Mouse (Mus musculus) CH12.LX (cell line): ENCODE results near the gene Tbata.

Experiments
- CHD2 ChIP-seq: IDR thresholded peaks from 2 replicates; pipeline ENCODE4 v1.6.1; 2011; ENCODE audit warnings: low read length, improper control_type of control experiment
- CTCF ChIP-seq, 2 experiments: IDR thresholded peaks in 1 of 2; conservative IDR thresholded peaks in 1 of 2; 2 replicates each; pipeline ENCODE4 v1.5.1; 2011 to 2012; ENCODE audit warnings: low read depth in 2 of 2, low read length in 2 of 2, improper control_type of control experiment in 1 of 2, inconsistent platforms in 1 of 2, mild to moderate bottlenecking in 1 of 2, moderate library complexity in 1 of 2
- E2F4 ChIP-seq: IDR thresholded peaks from 2 replicates; pipeline ENCODE4 v1.6.1; 2011; ENCODE audit warnings: low read depth, low read length, improper control_type of control experiment; ENCODE audit not compliant: insufficient replicate concordance
- EP300 ChIP-seq: IDR thresholded peaks from 2 replicates; pipeline ENCODE4 v1.6.1; 2011; ENCODE audit warnings: low read length, improper control_type of control experiment
- JUN ChIP-seq: IDR thresholded peaks from 2 replicates; pipeline ENCODE4 v1.6.1; 2011; ENCODE audit warnings: low read depth, mild to moderate bottlenecking, low read length, improper control_type of control experiment, moderate library complexity; ENCODE audit not compliant: insufficient read depth
- JUND ChIP-seq: conservative IDR thresholded peaks from 2 replicates; pipeline ENCODE4 v1.6.1; 2011; ENCODE audit warnings: low read depth, low read length, improper control_type of control experiment
- NELFE ChIP-seq: IDR thresholded peaks from 2 replicates; pipeline ENCODE4 v1.6.1; 2011; ENCODE audit warnings: low read depth, low read length, improper control_type of control experiment
- POLR2A ChIP-seq: IDR thresholded peaks from 2 replicates; pipeline ENCODE4 v1.6.1; 2011; ENCODE audit warnings: low read depth, mild to moderate bottlenecking, improper control_type of control experiment, low read length
- POLR2AphosphoS2 ChIP-seq: IDR thresholded peaks from 2 replicates; pipeline ENCODE4 v1.6.1; 2011; ENCODE audit warnings: low read depth, low read length, improper control_type of control experiment
- RAD21 ChIP-seq: IDR thresholded peaks from 2 replicates; pipeline ENCODE4 v1.6.1; 2011; ENCODE audit warnings: low read depth, mild to moderate bottlenecking, low read length, improper control_type of control experiment, moderate library complexity

GRCm38 (mm10) chr10:61236683-61237390 is 65.1 kb downstream of the Tbata start:
- TF ChIP-seq POLR2A: no peak
- TF ChIP-seq CTCF (conservative IDR thresholded peaks at IDR 0.05 in 1 of 2, IDR thresholded peaks at IDR 0.05 in 1 of 2; ENCODE audit: low read depth in 2 of 2, low read length in 2 of 2): no peak
- TF ChIP-seq CHD2: no peak
- no peak for TF ChIP-seq NELFE
- no peak for TF ChIP-seq JUND
- no peak for TF ChIP-seq POLR2AphosphoS2
- TF ChIP-seq JUN: no peak
- TF ChIP-seq E2F4: no peak
- no peak for TF ChIP-seq EP300
- no peak for TF ChIP-seq RAD21
